Mouse (Mus musculus): ENCODE results near the gene Zic1.
A peak's percentile ranks its signal among the peaks of the same experiment; 100 is the strongest.

Gene Zic1

GRCm38 (mm10) chr9:91351361-91351760 is 14.2 kb downstream of the Zic1 start:
- no peak for DNase-seq

- peak; percentile 74 for DNase-seq
Observed at GRCm38 (mm10) chr9:91350861-91351291, 14.7 kb downstream of the Zic1 start.

- peak; percentile 49 for DNase-seq
Observed at GRCm38 (mm10) chr9:91350211-91350791, 15.3 kb downstream of the Zic1 start.

GRCm38 (mm10) chr9:91348746-91349145 is 16.9 kb downstream of the Zic1 start:
- DNase-seq, result no peak

- peak; percentile 87 for DNase-seq
Observed at GRCm38 (mm10) chr9:91347591-91347990, 18.0 kb downstream of the Zic1 start.
